ENCODE assay signal across 25 mouse cellular contexts in genomic region chr2:91739586-91739985, GRCm38 (mm10). TPM values are rescaled to one million over a fixed set of nuclear protein-coding genes. Genes with fewer than 3 reads are reported as not detected.
DNase-seq lines count a peak whose midpoint lies in the region; ATAC-seq and TF ChIP-seq lines count a peak whose summit lies in the region.
"Had no signal": no experiment of that assay in that cellular context is flagged by ENCODE, and none has a peak within 500 bp of the region (broad histone marks: within the 10 kb centered on the region; RNA-seq: fewer than 3 reads in every experiment).

No protein-coding gene starts in this region.

- intact Hi-C loops in left cerebral cortex, adult 2 months (cut with DNase I), result no loop called here

- TF ChIP-seq CTCF in left cerebral cortex, adult 2 months (IDR thresholded peaks at IDR 0.05), result no peak
- no peak for TF ChIP-seq CTCF in forebrain, postnatal 0 days (IDR thresholded peaks at IDR 0.05; ENCODE audit: low read depth)

- ATAC-seq in frontal cortex, adult (ENCODE audit: low TSS enrichment), result peak; percentile 68
- ATAC-seq in forebrain, postnatal 0 days, result no peak
- ATAC-seq: activated CD4-positive, CD25-positive, alpha-beta regulatory T cell, adult 4 months; CD4-positive, CD25-positive, alpha-beta regulatory T cell, adult 4 months; forebrain, embryonic 13.5 days; forebrain, embryonic 15.5 days; Patski had no signal

- no peaks in the 10 kb centered on the region for H3K36me3 ChIP-seq in forebrain, postnatal 0 days (ENCODE audit: insufficient read depth)
- H3K36me3 ChIP-seq: embryonic facial prominence, embryonic 12.5 days; forebrain, embryonic 15.5 days had no signal

- H3K4me2 ChIP-seq in forebrain, postnatal 0 days (ENCODE audit: low read depth), result no peak overlapping the region
- H3K4me2 ChIP-seq: embryonic facial prominence, embryonic 12.5 days; forebrain, embryonic 13.5 days; forebrain, embryonic 15.5 days had no signal

- WGBS in forebrain, postnatal 0 days, result 85% methylated on average over 1 of the region's 1 CpGs

- H3K27ac ChIP-seq in left cerebral cortex, adult 2 months, result 0 out of 2 replicates have a peak overlapping the region, but pooled peaks have one; percentile 20
- H3K27ac ChIP-seq in forebrain, postnatal 0 days (ENCODE audit: low read depth, low read length), result no peak overlapping the region
- H3K27ac ChIP-seq: embryonic facial prominence, embryonic 10.5 days; embryonic facial prominence, embryonic 12.5 days; forebrain, embryonic 13.5 days; forebrain, embryonic 15.5 days had no signal

- H3K9me3 ChIP-seq in forebrain, postnatal 0 days (ENCODE audit: low read length), result no peaks in the 10 kb centered on the region
- H3K9me3 ChIP-seq: embryonic facial prominence, embryonic 10.5 days; embryonic facial prominence, embryonic 12.5 days; forebrain, embryonic 13.5 days; forebrain, embryonic 15.5 days; G1E had no signal

- DNase-seq in frontal cortex, postnatal 14 days (ENCODE audit: low spot score in 2 of 2), result no peak
- DNase-seq in left cerebral cortex, adult 2 months (ENCODE audit: extremely low spot score in 1 of 2, low spot score in 2 of 2), result no peak
- no peak for DNase-seq in left cerebral cortex, adult 11 months (ENCODE audit: low spot score)
- peak; percentile 61 for DNase-seq in brain, adult 2 months (ENCODE audit: low read depth, low spot score)
- peak; percentile 43 for DNase-seq in telencephalon, adult 2 months (ENCODE audit: low read depth, low spot score)
- no peak for DNase-seq in forebrain, postnatal 0 days
- DNase-seq: adrenal gland, adult 8-10 months; adrenal gland, postnatal 14 days; adrenal gland, postnatal 36 days; B cell, adult 2 months; cerebellum, adult 11 months; cerebellum, adult 18-20 months; cerebellum, adult 9-10 months; cerebellum, postnatal 14 days; cerebellum, postnatal 36 days had no signal

- no peaks in the 10 kb centered on the region for H3K4me1 ChIP-seq in forebrain, postnatal 0 days (ENCODE audit: insufficient read depth)
- H3K4me1 ChIP-seq: embryonic facial prominence, embryonic 12.5 days; forebrain, embryonic 13.5 days; forebrain, embryonic 15.5 days had no signal

- H3K9ac ChIP-seq in forebrain, postnatal 0 days, result no peak overlapping the region
- H3K9ac ChIP-seq: embryonic facial prominence, embryonic 12.5 days; forebrain, embryonic 13.5 days; forebrain, embryonic 15.5 days had no signal

- H3K27me3 ChIP-seq in forebrain, postnatal 0 days (ENCODE audit: insufficient read depth, low read length), result no peaks in the 10 kb centered on the region
- H3K27me3 ChIP-seq: CH12.LX; embryonic facial prominence, embryonic 12.5 days; forebrain, embryonic 13.5 days; forebrain, embryonic 15.5 days; Patski had no signal

- no peak overlapping the region for H3K4me3 ChIP-seq in left cerebral cortex, adult 2 months
- H3K4me3 ChIP-seq in forebrain, postnatal 0 days (ENCODE audit: low read depth, low read length), result no peak overlapping the region
- H3K4me3 ChIP-seq: embryonic facial prominence, embryonic 10.5 days; embryonic facial prominence, embryonic 12.5 days; forebrain, embryonic 13.5 days; forebrain, embryonic 15.5 days had no signal

RNA-seq across cellular contexts. Expression of gene Ambra1, which starts 9.7 kb away (rescaled TPM):
- 10 to 100 TPM; 55.9 to 56.3 TPM for total RNA-seq in left cerebral cortex, adult 2 months (2021)
- 37.5 and 47.2 TPM in 2 replicates for total RNA-seq in forebrain, postnatal 0 days (2014; rRNA removed)
- polyA plus RNA-seq in forebrain, postnatal 0 days (2015; fragmentation: Nextera tagmentation; extraction: Ambion mirVana), result 12.5 and 17.0 TPM in 2 replicates

RNA-seq across cellular contexts. Expression of gene Harbi1, which starts 28.9 kb away (rescaled TPM):
- total RNA-seq in left cerebral cortex, adult 2 months (2021), result 1 to 10 TPM; 4.9 to 6.5 TPM
- total RNA-seq in forebrain, postnatal 0 days (2014; rRNA removed), result 13.9 TPM in 2 replicates
- polyA plus RNA-seq in forebrain, postnatal 0 days (2015; fragmentation: Nextera tagmentation; extraction: Ambion mirVana), result 8.3 and 13.2 TPM in 2 replicates

RNA-seq across cellular contexts. Expression of gene Atg13, which starts 29.2 kb away (rescaled TPM):
- 10 to 100 TPM; 83.7 to 84.1 TPM for total RNA-seq in left cerebral cortex, adult 2 months (2021)
- total RNA-seq in forebrain, postnatal 0 days (2014; rRNA removed), result 16.2 and 28.9 TPM in 2 replicates
- 29.8 and 29.9 TPM in 2 replicates for polyA plus RNA-seq in forebrain, postnatal 0 days (2015; fragmentation: Nextera tagmentation; extraction: Ambion mirVana)

Comparison
In these comparisons a context has a peak if more than half of its experiments do, and no peak if none do; other contexts are left out.
1. DNase-seq: peak in brain, adult 2 months (single experiment) and telencephalon, adult 2 months (single experiment); none in frontal cortex, postnatal 14 days (0 of 2), left cerebral cortex, adult 2 months (0 of 2), left cerebral cortex, adult 11 months (single experiment) and forebrain, postnatal 0 days (single experiment).